Mouse (Mus musculus) intestine, postnatal 0 days (tissue): ENCODE results near the gene Gm20767. TPM values are rescaled to one million over a fixed set of nuclear protein-coding genes. Genes with fewer than 3 reads are reported as not detected.
"Not testable (repeated sequence)": the region's sequence is repeated elsewhere in the genome, so short reads cannot be mapped to it uniquely, and the experiment has no call there.

Experiments used
- ATAC-seq: fragments of 200-750 bp; cut with Nextera tagmentation; 2 replicates; pipeline ENCODE4 v1.8.0; 2017; ENCODE audit warnings: mild to moderate bottlenecking, moderate TSS enrichment, moderate library complexity
- H3K27ac ChIP-seq: fragments of 300-500 bp; sonication (generic); 2 replicates; pipeline ENCODE4 v1.5.1; 2014; ENCODE audit warnings: mild to moderate bottlenecking, low read depth, low read length, moderate library complexity
- H3K27me3 ChIP-seq: fragments of 300-500 bp; sonication (generic); replicated peaks from 2 replicates; pipeline ENCODE4 v1.6.1; 2014; ENCODE audit warnings: low read length, mixed read lengths; ENCODE audit not compliant: control insufficient read depth, insufficient read depth
- H3K36me3 ChIP-seq: fragments of 300-500 bp; sonication (generic); 2 replicates; pipeline ENCODE4 v1.6.1; 2014; ENCODE audit warnings: mild to moderate bottlenecking, moderate library complexity; ENCODE audit not compliant: control insufficient read depth, insufficient read depth
- H3K4me1 ChIP-seq: fragments of 300-500 bp; sonication (generic); replicated peaks from 2 replicates; pipeline ENCODE4 v1.6.1; 2014; ENCODE audit warnings: antibody characterized with exemption, low read length, mixed read lengths; ENCODE audit not compliant: control insufficient read depth, insufficient read depth
- H3K4me2 ChIP-seq: fragments of 300-500 bp; sonication (generic); replicated peaks from 2 replicates; pipeline ENCODE4 v1.6.1; 2014; ENCODE audit warnings: low read depth, mild to moderate bottlenecking, moderate library complexity
- H3K4me3 ChIP-seq: fragments of 300-500 bp; sonication (generic); 2 replicates; pipeline ENCODE4 v1.5.1; 2014; ENCODE audit warnings: low read depth, low read length
- H3K9ac ChIP-seq: fragments of 300-500 bp; sonication (generic); 2 replicates; pipeline ENCODE4 v1.6.1; 2014; ENCODE audit warnings: mild to moderate bottlenecking, low read depth, low read length
- H3K9me3 ChIP-seq: fragments of 300-500 bp; sonication (generic); 2 replicates; pipeline ENCODE4 v1.6.1; 2016; ENCODE audit warnings: mixed run types; ENCODE audit not compliant: control insufficient read depth
- CTCF ChIP-seq: sonication (generic); IDR thresholded peaks from 2 replicates; pipeline ENCODE4 v1.5.1; 2016; ENCODE audit warnings: low read depth, mild to moderate bottlenecking, control low read depth, antibody characterized with exemption, moderate library complexity
- WGBS: fragments of 180-500 bp; shearing (Covaris S2); extraction: QIAGEN DNeasy Blood & Tissue Kit; methylation state at CpG from one replicate; pipeline ENCODE4 v1.1.7; 2014; 5-methylcytosine and 5-hydroxymethylcytosine counted together
- polyA plus RNA-seq: library from polyadenylated mRNA; unstranded; fragments of >200 nt; fragmentation: Nextera tagmentation; extraction: Ambion mirVana; gene quantifications from 2 replicates; pipeline ENCODE4 v1.2.1, GENCODE M21; 2015

Gene Gm20767
- polyA plus RNA-seq, 1 experiment from 2014 or later: not detected

GRCm38 (mm10) chr13:120150589-120150988 is 10.5 kb downstream of the Gm20767 start:
- not testable (repeated sequence) for H3K9ac ChIP-seq, H3K4me2 ChIP-seq, H3K4me3 ChIP-seq, H3K4me1 ChIP-seq, H3K36me3 ChIP-seq, H3K27me3 ChIP-seq, H3K9me3 ChIP-seq, H3K27ac ChIP-seq, ATAC-seq
- WGBS: 60% methylated on average over 3 of the region's 3 CpGs

- 52% methylated on average over 5 of the region's 5 CpGs for WGBS
- not testable (repeated sequence) for H3K27ac ChIP-seq, H3K4me2 ChIP-seq, H3K36me3 ChIP-seq, H3K9ac ChIP-seq, H3K27me3 ChIP-seq, H3K9me3 ChIP-seq, ATAC-seq, H3K4me1 ChIP-seq, H3K4me3 ChIP-seq
- 0 out of 2 replicates have a peak, but pooled peaks have one; percentile 3 for TF ChIP-seq CTCF
Observed at GRCm38 (mm10) chr13:120168301-120168700, 28.3 kb downstream of the Gm20767 start.

DNA sequence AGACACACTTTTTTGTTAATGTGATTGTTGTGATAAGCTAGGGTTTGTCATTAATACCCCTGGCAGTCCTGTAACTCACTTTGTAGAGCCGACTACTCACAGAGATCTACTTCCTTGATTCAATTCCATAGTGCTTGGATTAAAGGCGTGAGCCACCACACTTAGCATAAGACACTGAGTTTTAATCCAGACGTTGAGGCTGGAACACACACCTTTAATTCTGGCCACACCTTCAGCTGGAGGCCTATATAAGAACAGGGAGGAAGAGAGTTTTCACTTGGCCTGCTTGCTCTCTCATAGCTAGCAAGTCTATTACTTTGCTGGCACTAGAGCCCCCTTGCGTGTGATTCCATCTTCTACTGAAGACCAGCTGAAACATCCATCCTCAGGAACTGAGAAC is 32.1 kb downstream of the Gm20767 start, which contains the start of gene Gm21818:
Gene Gm21818, plus strand, starts transcription at position 301 of the 400 bp plus-strand sequence.
- not testable (repeated sequence) for H3K4me2 ChIP-seq, H3K36me3 ChIP-seq, H3K4me3 ChIP-seq, H3K9ac ChIP-seq, H3K27ac ChIP-seq, H3K27me3 ChIP-seq, ATAC-seq, H3K4me1 ChIP-seq, H3K9me3 ChIP-seq
- WGBS: 75% methylated on average over 4 of the region's 4 CpGs

DNA sequence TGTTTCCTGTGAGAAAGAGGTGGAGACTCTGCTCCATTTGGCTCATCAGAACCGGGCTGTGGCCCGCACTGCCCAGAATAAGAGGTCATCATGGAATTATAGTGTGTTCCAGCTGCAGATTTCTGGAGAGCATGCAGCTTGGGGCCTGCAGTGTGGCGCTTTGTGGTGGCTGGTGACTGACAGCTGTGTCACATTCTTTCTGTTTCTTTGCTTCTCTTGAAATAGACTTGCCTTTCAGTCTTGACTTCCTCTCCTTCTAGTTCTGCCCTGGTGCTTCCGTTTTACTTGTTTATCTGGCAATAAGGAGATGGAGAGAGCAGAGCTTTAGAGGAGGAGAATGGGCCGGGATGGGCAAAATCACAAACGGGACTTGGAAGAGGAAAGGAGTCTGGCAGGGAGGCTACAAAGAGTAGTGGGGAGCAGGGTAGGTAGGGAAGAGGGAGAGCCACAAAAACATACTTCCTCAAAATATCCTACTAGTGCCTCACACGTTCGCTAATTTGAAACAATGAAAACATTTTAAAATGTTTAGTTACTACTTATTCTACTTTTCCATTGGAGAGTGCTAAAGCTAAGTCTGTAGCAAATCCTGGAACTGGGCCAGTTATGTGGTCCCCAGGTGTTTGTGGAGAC is 56.3 kb downstream of the Gm20767 start:
- H3K4me1 ChIP-seq, H3K9ac ChIP-seq, ATAC-seq, H3K27ac ChIP-seq, H3K27me3 ChIP-seq, H3K9me3 ChIP-seq, H3K36me3 ChIP-seq, H3K4me2 ChIP-seq, H3K4me3 ChIP-seq: not testable (repeated sequence)
- WGBS: 82% methylated on average over 7 of the region's 8 CpGs

Other genes with a start within 250 kb of the Gm20767 start
- gene Tcstv1, start 245.5 kb upstream of the Gm20767 start, polyA plus RNA-seq: not detected in 2 replicates
- not detected in 2 replicates for gene Gm21761, start 211.0 kb upstream of the Gm20767 start, polyA plus RNA-seq
- gene B020031M17Rik, start 189.4 kb upstream of the Gm20767 start, polyA plus RNA-seq: not detected in 2 replicates
- not detected in 2 replicates for gene Gm36079, start 113.2 kb upstream of the Gm20767 start, polyA plus RNA-seq
- 0.10 TPM in 1 of 2 replicates, not detected in the other for gene Gm21188, start 88.1 kb upstream of the Gm20767 start, polyA plus RNA-seq
- not detected in 2 replicates for gene Gm21818, start 32.2 kb downstream of the Gm20767 start, polyA plus RNA-seq
- not detected in 2 replicates for gene Gm21762, start 75.7 kb downstream of the Gm20767 start, polyA plus RNA-seq
- gene Gm21731, start 98.9 kb downstream of the Gm20767 start, polyA plus RNA-seq: not detected in 2 replicates
- not detected in 2 replicates for gene AF067061, start 122.9 kb downstream of the Gm20767 start, polyA plus RNA-seq
- 0.33 and 0.35 TPM in 2 replicates for gene BC147527, start 160.1 kb downstream of the Gm20767 start, polyA plus RNA-seq
- gene Tcstv3, start 176.6 kb downstream of the Gm20767 start, polyA plus RNA-seq: not detected in 2 replicates